Mouse (Mus musculus) left cerebral cortex, postnatal 14 days (tissue): ENCODE measurements at regions not wholly inside any gene's neighbourhood (a gene's known extent, or its start where the extent isn't known, plus 50 kb on each side); places are given as distances from the start of the nearest gene placed in this dataset.

Experiments used
- DNase-seq, 2 experiments: peaks; one replicate each; pipeline ENCODE4 v3.0.0; 2021 to 2022; ENCODE audit warnings: low spot score in 2 of 2, mixed read lengths in 1 of 2
- intact Hi-C: fragments of 180-260 bp; cut with DNase I; formaldehyde crosslinking; loops from one replicate; pipeline ENCODE4 v1.15.1; 2025

- no peak for DNase-seq
- intact Hi-C loops = no loop called here
Observed at GRCm38 (mm10) chr8:89680937-89681336, 637.0 kb upstream of the Sall1 start.

GRCm38 (mm10) chr8:89680341-89680740 lies 636.4 kb upstream of the Sall1 start:
- intact Hi-C loops = no loop called here
- DNase-seq = no peak

GRCm38 (mm10) chr8:89679551-89679950 lies 635.6 kb upstream of the Sall1 start:
- intact Hi-C loops = no loop called here
- DNase-seq = no peak

- intact Hi-C loops = no loop called here
- DNase-seq = no peak
Observed at GRCm38 (mm10) chr8:89677266-89677665, 633.3 kb upstream of the Sall1 start.

GRCm38 (mm10) chr8:89673911-89674310 lies 629.9 kb upstream of the Sall1 start:
- DNase-seq = no peak
- intact Hi-C loops = no loop called here

- intact Hi-C loops = no loop called here
- DNase-seq = no peak
Observed at GRCm38 (mm10) chr8:89672631-89673030, 628.7 kb upstream of the Sall1 start.

GRCm38 (mm10) chr8:89664911-89665689 lies 621.1 kb upstream of the Sall1 start:
- intact Hi-C loops = no loop called here
- no peak for DNase-seq

GRCm38 (mm10) chr8:89663859-89664258 lies 619.9 kb upstream of the Sall1 start:
- no peak for DNase-seq
- intact Hi-C loops = no loop called here

- no peak for DNase-seq
- intact Hi-C loops = no loop called here
Observed at GRCm38 (mm10) chr8:89658998-89659944, 615.3 kb upstream of the Sall1 start.

GRCm38 (mm10) chr8:89655369-89655768 lies 611.4 kb upstream of the Sall1 start:
- no peak for DNase-seq
- intact Hi-C loops = no loop called here

GRCm38 (mm10) chr8:89649207-89649890 lies 605.4 kb upstream of the Sall1 start:
- intact Hi-C loops = no loop called here
- no peak for DNase-seq

GRCm38 (mm10) chr8:89646946-89647345 lies 603.0 kb upstream of the Sall1 start:
- intact Hi-C loops = no loop called here
- DNase-seq = no peak

GRCm38 (mm10) chr8:89641339-89641738 lies 597.4 kb upstream of the Sall1 start:
- intact Hi-C loops = no loop called here
- no peak for DNase-seq

GRCm38 (mm10) chr8:89634864-89635263 lies 590.9 kb upstream of the Sall1 start:
- intact Hi-C loops = no loop called here
- no peak for DNase-seq

GRCm38 (mm10) chr8:89632304-89632703 lies 588.3 kb upstream of the Sall1 start:
- DNase-seq = no peak
- intact Hi-C loops = no loop called here

GRCm38 (mm10) chr8:89630540-89630939 lies 586.6 kb upstream of the Sall1 start:
- intact Hi-C loops = no loop called here
- DNase-seq = no peak

GRCm38 (mm10) chr8:89618089-89618488 lies 574.1 kb upstream of the Sall1 start:
- no peak for DNase-seq
- intact Hi-C loops = no loop called here

GRCm38 (mm10) chr8:89615863-89616558 lies 572.0 kb upstream of the Sall1 start:
- intact Hi-C loops = no loop called here
- no peak for DNase-seq

GRCm38 (mm10) chr8:89609074-89609473 lies 565.1 kb upstream of the Sall1 start:
- intact Hi-C loops = no loop called here
- DNase-seq = no peak
